Mouse (Mus musculus): ENCODE measurements at regions not wholly inside any gene's neighbourhood (a gene's known extent, or its start where the extent isn't known, plus 50 kb on each side); places are given as distances from the start of the nearest gene placed in this dataset.

GRCm38 (mm10) chr13:28504340-28504739, 247.0 kb downstream of the Gm11361 start:
- H3K9ac ChIP-seq (ENCODE audit: control insufficient read depth, low read depth, low read length, poor library complexity, severe bottlenecking), result no peak overlapping the region
- no peaks in the 10 kb centered on the region for H3K4me1 ChIP-seq (ENCODE audit: control insufficient read depth in 1 of 2, insufficient read depth in 2 of 2, low read length in 2 of 2)
- H3K27me3 ChIP-seq (ENCODE audit: control insufficient read depth in 1 of 2, insufficient read depth in 2 of 2, low read length in 2 of 2), result no peaks in the 10 kb centered on the region
- no peak overlapping the region for H3K4me3 ChIP-seq (ENCODE audit: control insufficient read depth in 1 of 2, insufficient read depth in 1 of 2, low read depth in 2 of 2, low read length in 2 of 2)
- no peaks in the 10 kb centered on the region for H3K9me3 ChIP-seq (replicated peaks; ENCODE audit: insufficient read depth, low read length)
- no peak for DNase-seq (ENCODE audit: low read depth, low spot score)
- H3K27ac ChIP-seq (ENCODE audit: control insufficient read depth, low read depth, low read length), result no peak overlapping the region
- H3K36me3 ChIP-seq (ENCODE audit: control insufficient read depth in 1 of 2, insufficient read depth in 2 of 2, low read length in 2 of 2), result no peaks in the 10 kb centered on the region
- H3K79me2 ChIP-seq (ENCODE audit: control insufficient read depth, insufficient read depth, low read length, poor library complexity), result no peaks in the 10 kb centered on the region
- no peak for TF ChIP-seq POLR2A (IDR thresholded peaks at IDR 0.05; ENCODE audit: control insufficient read depth in 1 of 2, insufficient read depth in 1 of 2, low read depth in 1 of 2, low read length in 2 of 2, poor library complexity in 1 of 2)
- TF ChIP-seq MYB (IDR thresholded peaks at IDR 0.05; ENCODE audit: low read depth, low read length), result no peak
- no peak for TF ChIP-seq TBP (IDR thresholded peaks at IDR 0.05; ENCODE audit: low read depth, low read length)
- TF ChIP-seq ZKSCAN1 (IDR thresholded peaks at IDR 0.05; ENCODE audit: low read depth, low read length), result no peak
- TF ChIP-seq RAD21 (IDR thresholded peaks at IDR 0.05; ENCODE audit: low read depth, low read length), result no peak
- TF ChIP-seq CHD2 (IDR thresholded peaks at IDR 0.05; ENCODE audit: low read length), result no peak
- no peak for TF ChIP-seq CTCF (IDR thresholded peaks at IDR 0.05 in 2 of 3, conservative IDR thresholded peaks at IDR 0.05 in 1 of 3; ENCODE audit: control insufficient read depth in 1 of 3, insufficient read depth in 1 of 3, low read depth in 2 of 3, low read length in 3 of 3, poor library complexity in 1 of 3, severe bottlenecking in 1 of 3)
- TF ChIP-seq MAFK (IDR thresholded peaks at IDR 0.05; ENCODE audit: borderline replicate concordance, low read depth, low read length), result no peak
- TF ChIP-seq NRF1 (IDR thresholded peaks at IDR 0.05; ENCODE audit: insufficient read depth, low read depth, low read length, poor library complexity, severe bottlenecking), result no peak
- no peak for TF ChIP-seq JUND (IDR thresholded peaks at IDR 0.05; ENCODE audit: low read depth, low read length)
- no peak for TF ChIP-seq MEF2A (IDR thresholded peaks at IDR 0.05; ENCODE audit: extremely low read depth, insufficient replicate concordance, low read depth, low read length, poor library complexity, severe bottlenecking)
- TF ChIP-seq USF1 (IDR thresholded peaks at IDR 0.05; ENCODE audit: low read depth, low read length), result no peak
- no peak for TF ChIP-seq E2F4 (IDR thresholded peaks at IDR 0.05; ENCODE audit: borderline replicate concordance, low read depth, low read length)
- no peak for TF ChIP-seq POLR2AphosphoS5 (IDR thresholded peaks at IDR 0.05; ENCODE audit: borderline replicate concordance, low read depth, low read length)
- TF ChIP-seq TAL1 (IDR thresholded peaks at IDR 0.05; ENCODE audit: low read length), result no peak
- no peak for TF ChIP-seq CHD1 (IDR thresholded peaks at IDR 0.05; ENCODE audit: low read depth, low read length)

GRCm38 (mm10) chr13:28502171-28502570, 244.8 kb downstream of the Gm11361 start:
- TF ChIP-seq KAT2A (conservative IDR thresholded peaks at IDR 0.05; ENCODE audit: low read depth, low read length) (no peak), POLR2AphosphoS5 (IDR thresholded peaks at IDR 0.05; ENCODE audit: borderline replicate concordance, low read depth, low read length) (no peak), JUND (IDR thresholded peaks at IDR 0.05; ENCODE audit: low read depth, low read length) (no peak), BHLHE40 (IDR thresholded peaks at IDR 0.05; ENCODE audit: borderline replicate concordance, low read depth, low read length) (no peak), MYB (IDR thresholded peaks at IDR 0.05; ENCODE audit: low read depth, low read length) (no peak), MAFK (IDR thresholded peaks at IDR 0.05; ENCODE audit: borderline replicate concordance, low read depth, low read length) (no peak), ETS1 (IDR thresholded peaks at IDR 0.05; ENCODE audit: low read depth, low read length) (no peak), GABPA (IDR thresholded peaks at IDR 0.05; ENCODE audit: low read depth, low read length) (no peak), POLR2A (IDR thresholded peaks at IDR 0.05; ENCODE audit: control insufficient read depth in 1 of 2, insufficient read depth in 1 of 2, low read depth in 1 of 2, low read length in 2 of 2, poor library complexity in 1 of 2) (no peak), E2F4 (IDR thresholded peaks at IDR 0.05; ENCODE audit: borderline replicate concordance, low read depth, low read length) (no peak), ZMIZ1 (IDR thresholded peaks at IDR 0.05; ENCODE audit: low read depth, low read length) (no peak), CTCF (IDR thresholded peaks at IDR 0.05 in 2 of 3, conservative IDR thresholded peaks at IDR 0.05 in 1 of 3; ENCODE audit: control insufficient read depth in 1 of 3, insufficient read depth in 1 of 3, low read depth in 2 of 3, low read length in 3 of 3, poor library complexity in 1 of 3, severe bottlenecking in 1 of 3) (no peak), CHD2 (IDR thresholded peaks at IDR 0.05; ENCODE audit: low read length) (no peak), CHD1 (IDR thresholded peaks at IDR 0.05; ENCODE audit: low read depth, low read length) (no peak), NRF1 (IDR thresholded peaks at IDR 0.05; ENCODE audit: insufficient read depth, low read depth, low read length, poor library complexity, severe bottlenecking) (no peak), POLR2AphosphoS2 (IDR thresholded peaks at IDR 0.05; ENCODE audit: low read length) (no peak), HCFC1 (IDR thresholded peaks at IDR 0.05; ENCODE audit: low read depth, low read length) (no peak)
- no peaks in the 10 kb centered on the region for H3K27me3 ChIP-seq (ENCODE audit: control insufficient read depth in 1 of 2, insufficient read depth in 2 of 2, low read length in 2 of 2)
- H3K79me2 ChIP-seq (ENCODE audit: control insufficient read depth, insufficient read depth, low read length, poor library complexity), result no peaks in the 10 kb centered on the region
- H3K27ac ChIP-seq (ENCODE audit: control insufficient read depth, low read depth, low read length), result no peak overlapping the region
- no peak overlapping the region for H3K9ac ChIP-seq (ENCODE audit: control insufficient read depth, low read depth, low read length, poor library complexity, severe bottlenecking)
- H3K9me3 ChIP-seq (replicated peaks; ENCODE audit: insufficient read depth, low read length), result no peaks in the 10 kb centered on the region
- no peaks in the 10 kb centered on the region for H3K36me3 ChIP-seq (ENCODE audit: control insufficient read depth in 1 of 2, insufficient read depth in 2 of 2, low read length in 2 of 2)
- H3K4me1 ChIP-seq (ENCODE audit: control insufficient read depth in 1 of 2, insufficient read depth in 2 of 2, low read length in 2 of 2), result no peaks in the 10 kb centered on the region
- DNase-seq (ENCODE audit: low read depth, low spot score), result no peak
- no peak overlapping the region for H3K4me3 ChIP-seq (ENCODE audit: control insufficient read depth in 1 of 2, insufficient read depth in 1 of 2, low read depth in 2 of 2, low read length in 2 of 2)

Measured in MEL (cell line).